Comparison of ENCODE assay signal across 10 mouse cellular contexts in genomic region chr4:8232393-8233111, GRCm38 (mm10). TPM values are rescaled to one million over a fixed set of nuclear protein-coding genes. Genes with fewer than 3 reads are reported as not detected.
DNase-seq lines count a peak whose midpoint lies in the region; ATAC-seq and TF ChIP-seq lines count a peak whose summit lies in the region.
"Had no signal": no experiment of that assay in that cellular context is flagged by ENCODE, and none has a peak within 500 bp of the region (broad histone marks: within the 10 kb centered on the region; RNA-seq: fewer than 3 reads in every experiment).

No protein-coding gene starts in this region.

- TF ChIP-seq EP300 in heart, adult 2 months (IDR thresholded peaks at IDR 0.05; ENCODE audit: insufficient read depth, low read depth, low read length): peak; percentile 78; the same call in 1 of the 2 replicates

- no peak overlapping the region for H3K4me3 ChIP-seq in liver, embryonic 11.5 days (ENCODE audit: low read depth, low read length)
- no peak overlapping the region for H3K4me3 ChIP-seq in heart, adult 2 months
- H3K4me3 ChIP-seq in intestine, embryonic 15.5 days (replicated peaks): no peak overlapping the region

- no peak overlapping the region for H3K27ac ChIP-seq in liver, embryonic 11.5 days (ENCODE audit: low read depth, low read length)
- H3K27ac ChIP-seq in heart, adult 2 months: peak overlapping the region; percentile 57
- peak overlapping the region; percentile 48; the same call in 1 of the 2 replicates for H3K27ac ChIP-seq in intestine, embryonic 15.5 days

- peaks cover 1% of the 10 kb centered on the region; the same call in 1 of the 2 replicates for H3K27me3 ChIP-seq in liver, embryonic 11.5 days (replicated peaks; ENCODE audit: control insufficient read depth, insufficient read depth, low read length)
- no peaks in the 10 kb centered on the region for H3K27me3 ChIP-seq in heart, adult 2 months (ENCODE audit: control insufficient read depth, insufficient read depth, low read length)
- no peaks in the 10 kb centered on the region for H3K27me3 ChIP-seq in intestine, embryonic 15.5 days (replicated peaks)

- DNase-seq in liver, embryonic 11.5 days (ENCODE audit: low spot score): no peak
- no peak for DNase-seq in liver
- DNase-seq in heart, adult 2 months: peak in 1 of 2 experiments; percentile 45
- DNase-seq in lung, postnatal 14 days: peak; percentile 18
- DNase-seq in ovary, postnatal 14 days (ENCODE audit: low spot score): no peak
- no peak for DNase-seq in embryo, embryonic 10.5 days (ENCODE audit: low spot score)
- DNase-seq: cerebellum, adult 11-12 months; thymus, adult 18-20 months had no signal

- no peak for TF ChIP-seq CTCF in heart, adult 2 months (IDR thresholded peaks at IDR 0.05)

- H3K4me2 ChIP-seq in liver, embryonic 11.5 days: no peak overlapping the region
- H3K4me2 ChIP-seq in intestine, embryonic 15.5 days (replicated peaks): peak overlapping the region; percentile 24; the same call in 1 of the 2 replicates

- intact Hi-C loops in heart, adult 2 months (cut with DNase I): no loop called here

- no peaks in the 10 kb centered on the region for H3K79me2 ChIP-seq in heart, adult 2 months (replicated peaks; ENCODE audit: control insufficient read depth, insufficient read depth, low read length)

- no peak overlapping the region for H3K9ac ChIP-seq in liver, embryonic 11.5 days (ENCODE audit: low read depth, low read length)
- H3K9ac ChIP-seq in heart, adult 2 months (ENCODE audit: low read depth, low read length): no peak overlapping the region
- no peak overlapping the region for H3K9ac ChIP-seq in intestine, embryonic 15.5 days

- H3K9me3 ChIP-seq in liver, embryonic 11.5 days (ENCODE audit: control insufficient read depth, low read length): no peaks in the 10 kb centered on the region
- no peaks in the 10 kb centered on the region for H3K9me3 ChIP-seq in intestine, embryonic 15.5 days

- H3K4me1 ChIP-seq in liver, embryonic 11.5 days (replicated peaks; ENCODE audit: control insufficient read depth, insufficient read depth, low read length): no peaks in the 10 kb centered on the region
- peaks cover 12% of the 10 kb centered on the region for H3K4me1 ChIP-seq in heart, adult 2 months (ENCODE audit: control insufficient read depth, insufficient read depth, low read length)
- peaks cover 8% of the 10 kb centered on the region; the same call in 1 of the 2 replicates for H3K4me1 ChIP-seq in intestine, embryonic 15.5 days (replicated peaks)

- ATAC-seq in liver, embryonic 11.5 days (replicated peaks; ENCODE audit: low FRiP score): peak; percentile 31; the same call in 1 of the 2 replicates
- peak; percentile 52 for ATAC-seq in intestine, embryonic 15.5 days
- ATAC-seq in frontal cortex, adult (ENCODE audit: low TSS enrichment): no peak

- TF ChIP-seq POLR2A in heart, adult 2 months (IDR thresholded peaks at IDR 0.05; ENCODE audit: insufficient read depth, low read depth, low read length): peak; percentile 49

- H3K36me3 ChIP-seq in liver, embryonic 11.5 days (ENCODE audit: control insufficient read depth, insufficient read depth, low read length): no peaks in the 10 kb centered on the region
- H3K36me3 ChIP-seq in heart, adult 2 months (ENCODE audit: control insufficient read depth, insufficient read depth, low read length): peaks cover 21% of the 10 kb centered on the region
- no peaks in the 10 kb centered on the region for H3K36me3 ChIP-seq in intestine, embryonic 15.5 days

- WGBS in liver, embryonic 11.5 days: 37% methylated on average over 12 of the region's 12 CpGs
- WGBS in heart, adult 2 months: 24% methylated on average over 12 of the region's 12 CpGs
- 50% methylated on average over 12 of the region's 12 CpGs for WGBS in intestine, embryonic 15.5 days

RNA-seq across cellular contexts. Expression of gene Car8, which starts 6.3 kb away (rescaled TPM):
- polyA plus RNA-seq in liver, embryonic 11.5 days (2014; fragmentation: Nextera tagmentation; extraction: Ambion mirVana): 1.7 and 1.9 TPM in 2 replicates
- 10 to 100 TPM in 1 of 2 experiments, 1 to 10 TPM in 1; 9.4 to 12.1 TPM for total RNA-seq in heart, adult 2 months (2021)
- 3.3 and 7.8 TPM in 2 replicates for polyA plus RNA-seq in heart, adult 2 months (2012; rRNA removed)
- 40.8 and 44.2 TPM in 2 replicates for polyA plus RNA-seq in intestine, embryonic 15.5 days (2015; fragmentation: Nextera tagmentation; extraction: Ambion mirVana)
